Mouse (Mus musculus): Measurements from ENCODE around the gene Gin1. TPM values are rescaled to one million over a fixed set of nuclear protein-coding genes. Genes with fewer than 3 reads are reported as not detected.

Gin1 gene
- polyA plus RNA-seq, 1 experiment from 2014 or later, result 17.0 TPM

DNA sequence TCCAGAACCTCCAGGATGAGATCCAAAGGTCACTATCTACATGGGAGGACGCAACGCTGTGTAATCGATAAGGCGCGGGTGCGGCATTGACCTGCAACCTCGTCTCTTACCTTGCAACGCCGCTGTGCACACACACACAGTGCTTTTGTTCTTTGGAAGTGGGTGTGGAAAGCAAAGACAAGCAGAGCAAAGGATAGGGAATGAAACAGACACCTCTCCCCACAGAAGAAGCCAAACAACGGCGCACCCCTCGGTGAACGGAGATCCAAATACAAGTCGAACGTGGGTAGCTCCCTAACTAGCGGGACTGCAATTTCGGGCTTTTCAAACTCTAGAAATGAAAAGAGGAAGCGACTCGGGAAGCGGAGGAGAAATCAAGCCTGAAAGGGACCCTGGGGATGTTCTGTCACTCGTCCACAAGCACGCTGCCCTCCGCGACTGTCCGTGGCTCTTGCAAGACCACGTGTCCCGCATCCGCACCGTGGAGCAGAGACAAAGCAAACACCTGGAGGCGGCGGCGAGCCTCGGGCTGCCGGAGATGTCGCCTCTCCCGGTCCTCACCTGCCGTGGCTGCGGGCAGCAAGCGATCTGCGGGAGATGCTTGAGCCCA lies 573 bp upstream of the Gin1 start:
- peak overlapping the region; percentile 71 for H3K4me2 ChIP-seq (ENCODE audit: low read length)
- peak overlapping the region; percentile 97 for H3K9ac ChIP-seq (ENCODE audit: low read length)
- peaks cover 0 to 15% of the 10 kb centered on the region in 2 experiments; a peak in 3 of 4 replicates for H3K4me1 ChIP-seq (ENCODE audit: control insufficient read depth in 2 of 2, insufficient read depth in 2 of 2, low read length in 2 of 2)
- no peaks in the 10 kb centered on the region for H3K36me3 ChIP-seq (ENCODE audit: control insufficient read depth, insufficient read depth, low read length)
- peak; percentile 27 for ATAC-seq (ENCODE audit: insufficient number of reproducible peaks, insufficient read depth, low FRiP score, low read depth)
- no peaks in the 10 kb centered on the region for H3K9me3 ChIP-seq (ENCODE audit: control insufficient read depth, low read length)
- peak overlapping the region; percentile 84 to 87 for H3K27ac ChIP-seq (replicated peaks in 1 of 2; ENCODE audit: control insufficient read depth in 1 of 2, insufficient read depth in 1 of 2, low read depth in 2 of 2, low read length in 2 of 2)
- under 1% methylated on average over 40 of the region's 40 CpGs for WGBS
- H3K4me3 ChIP-seq (ENCODE audit: control insufficient read depth in 1 of 2, insufficient read depth in 1 of 2, low read depth in 1 of 2, low read length in 2 of 2), result peak overlapping the region; percentile 90 to 96
- H3K27me3 ChIP-seq (ENCODE audit: control insufficient read depth, insufficient read depth, low read length), result no peaks in the 10 kb centered on the region

DNA sequence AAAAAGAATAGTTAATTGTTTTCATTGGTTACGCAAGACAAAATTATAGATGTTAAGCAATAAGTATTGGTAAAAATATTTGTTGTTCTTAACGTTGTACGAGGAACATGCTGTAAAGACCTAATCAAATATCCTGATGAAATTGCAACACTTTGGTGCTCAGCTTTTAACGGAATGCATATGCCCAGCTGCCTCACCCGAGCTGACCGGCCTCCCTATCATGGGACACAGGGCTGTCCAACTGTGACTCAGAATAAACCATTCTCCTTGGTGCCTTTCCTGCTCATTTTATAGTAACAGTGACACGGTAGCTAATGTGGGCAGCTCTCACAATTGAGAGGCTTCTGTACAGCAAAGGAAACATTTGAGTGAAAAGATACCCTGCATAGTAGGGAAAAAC lies 1.1 kb downstream of the Gin1 start:
- Histone ChIP-seq H3K4me2 (ENCODE audit: low read length) (peak overlapping the region; percentile 75), H3K27me3 (ENCODE audit: control insufficient read depth, insufficient read depth, low read length) (no peaks in the 10 kb centered on the region), H3K27ac (replicated peaks in 1 of 2; ENCODE audit: control insufficient read depth in 1 of 2, insufficient read depth in 1 of 2, low read depth in 2 of 2, low read length in 2 of 2) (0 out of 4 replicates have a peak overlapping the region, but pooled peaks of 1 of the 2 experiments have one; percentile 20), H3K36me3 (ENCODE audit: control insufficient read depth, insufficient read depth, low read length) (peaks cover 8% of the 10 kb centered on the region; the same call in 1 of the 2 replicates), H3K4me1 (ENCODE audit: control insufficient read depth in 2 of 2, insufficient read depth in 2 of 2, low read length in 2 of 2) (peaks cover 0 to 13% of the 10 kb centered on the region in 2 experiments; a peak in 3 of 4 replicates), H3K9ac (ENCODE audit: low read length) (peak overlapping the region; percentile 97), H3K9me3 (ENCODE audit: control insufficient read depth, low read length) (no peaks in the 10 kb centered on the region), H3K4me3 (ENCODE audit: control insufficient read depth in 1 of 2, insufficient read depth in 1 of 2, low read depth in 1 of 2, low read length in 2 of 2) (peak overlapping the region in 1 of 2 experiments; percentile 90; a peak in 2 of 4 replicates)
- no peak for ATAC-seq (ENCODE audit: insufficient number of reproducible peaks, insufficient read depth, low FRiP score, low read depth)
- WGBS, result 52% methylated on average over 7 of the region's 7 CpGs

DNA sequence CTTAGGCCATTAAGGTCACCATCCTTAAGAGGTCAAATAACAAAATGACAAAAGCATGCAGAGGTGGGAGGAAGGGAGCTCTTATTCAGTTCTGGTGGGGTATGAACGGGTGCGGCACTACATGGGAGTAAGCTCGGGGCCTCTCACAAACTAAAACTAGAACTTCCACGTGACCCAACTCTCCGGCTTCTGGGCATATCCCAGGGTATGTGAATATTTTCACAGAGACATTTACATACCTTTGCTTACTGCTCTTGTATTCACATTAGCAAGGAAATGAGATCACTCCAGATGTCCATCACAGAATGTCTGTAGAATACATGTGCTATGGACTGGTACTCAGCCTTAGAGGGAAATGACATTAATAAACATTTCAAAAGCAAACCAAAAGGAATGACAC lies 1.8 kb downstream of the Gin1 start:
- H3K9me3 ChIP-seq (ENCODE audit: control insufficient read depth, low read length), result no peaks in the 10 kb centered on the region

DNA sequence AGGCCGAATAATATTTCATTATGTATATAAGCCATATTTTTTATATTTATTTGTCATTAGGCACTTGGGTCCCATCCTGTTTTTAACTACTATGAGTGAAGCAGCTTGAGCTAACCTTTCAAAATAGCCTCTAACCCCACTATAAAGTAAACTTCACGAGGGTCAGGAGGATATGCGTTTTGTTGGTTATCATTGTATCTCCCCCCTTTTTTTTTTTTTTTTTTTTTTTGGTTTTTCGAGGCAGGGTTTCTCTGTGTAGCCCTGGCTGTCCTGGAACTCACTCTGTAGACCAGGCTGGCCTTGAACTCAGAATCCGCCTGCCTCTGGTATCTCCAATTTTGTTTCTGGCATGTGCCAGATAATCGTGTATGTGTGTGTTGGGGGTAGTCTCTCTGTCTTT lies 3.4 kb downstream of the Gin1 start:
- Histone ChIP-seq H3K36me3 (ENCODE audit: control insufficient read depth, insufficient read depth, low read length) (peaks cover 15% of the 10 kb centered on the region; the same call in 1 of the 2 replicates), H3K9ac (ENCODE audit: low read length) (no peak overlapping the region), H3K4me3 (ENCODE audit: control insufficient read depth in 1 of 2, insufficient read depth in 1 of 2, low read depth in 1 of 2, low read length in 2 of 2) (no peak overlapping the region), H3K4me2 (ENCODE audit: low read length) (no peak overlapping the region), H3K27ac (replicated peaks in 1 of 2; ENCODE audit: control insufficient read depth in 1 of 2, insufficient read depth in 1 of 2, low read depth in 2 of 2, low read length in 2 of 2) (no peak overlapping the region), H3K4me1 (ENCODE audit: control insufficient read depth in 2 of 2, insufficient read depth in 2 of 2, low read length in 2 of 2) (no peaks in the 10 kb centered on the region; a peak in 1 of 4 replicates), H3K27me3 (ENCODE audit: control insufficient read depth, insufficient read depth, low read length) (no peaks in the 10 kb centered on the region), H3K9me3 (ENCODE audit: control insufficient read depth, low read length) (no peaks in the 10 kb centered on the region)
- WGBS, result 87% methylated on average over 6 of the region's 6 CpGs
- ATAC-seq (ENCODE audit: insufficient number of reproducible peaks, insufficient read depth, low FRiP score, low read depth), result no peak

More for the DNA sequence above, 1.8 kb downstream of the Gin1 start:
- Histone ChIP-seq H3K4me2 (ENCODE audit: low read length) (no peak overlapping the region), H3K9ac (ENCODE audit: low read length) (no peak overlapping the region), H3K27me3 (ENCODE audit: control insufficient read depth, insufficient read depth, low read length) (no peaks in the 10 kb centered on the region), H3K4me3 (ENCODE audit: control insufficient read depth in 1 of 2, insufficient read depth in 1 of 2, low read depth in 1 of 2, low read length in 2 of 2) (no peak overlapping the region), H3K36me3 (ENCODE audit: control insufficient read depth, insufficient read depth, low read length) (peaks cover 12% of the 10 kb centered on the region; the same call in 1 of the 2 replicates), H3K4me1 (ENCODE audit: control insufficient read depth in 2 of 2, insufficient read depth in 2 of 2, low read length in 2 of 2) (peaks cover 0 to 12% of the 10 kb centered on the region in 2 experiments; a peak in 3 of 4 replicates), H3K27ac (replicated peaks in 1 of 2; ENCODE audit: control insufficient read depth in 1 of 2, insufficient read depth in 1 of 2, low read depth in 2 of 2, low read length in 2 of 2) (no peak overlapping the region)
- 91% methylated on average over 5 of the region's 5 CpGs for WGBS
- ATAC-seq (ENCODE audit: insufficient number of reproducible peaks, insufficient read depth, low FRiP score, low read depth), result no peak

DNA sequence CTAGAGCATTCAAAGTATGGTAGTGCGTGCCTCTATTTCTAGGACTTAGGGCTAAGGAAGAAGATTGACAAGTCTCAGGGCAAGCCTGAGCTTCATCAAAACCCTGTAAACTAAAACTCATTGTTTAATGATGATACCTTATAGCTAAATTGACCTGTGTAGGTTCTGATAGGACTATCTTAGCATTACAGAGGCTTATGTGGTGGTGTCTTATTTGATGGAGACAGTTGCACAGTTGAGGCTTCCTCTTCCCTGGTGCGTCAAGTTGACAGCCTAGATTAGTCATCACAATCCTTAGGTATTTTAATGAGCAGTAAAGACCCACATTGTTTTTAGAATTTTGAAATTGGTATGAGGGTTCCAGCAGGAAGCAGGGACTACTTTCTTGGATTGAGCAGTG lies 4.0 kb downstream of the Gin1 start:
- Histone ChIP-seq H3K36me3 (ENCODE audit: control insufficient read depth, insufficient read depth, low read length) (peaks cover 15% of the 10 kb centered on the region; the same call in 1 of the 2 replicates), H3K27ac (replicated peaks in 1 of 2; ENCODE audit: control insufficient read depth in 1 of 2, insufficient read depth in 1 of 2, low read depth in 2 of 2, low read length in 2 of 2) (no peak overlapping the region), H3K9ac (ENCODE audit: low read length) (no peak overlapping the region), H3K4me1 (ENCODE audit: control insufficient read depth in 2 of 2, insufficient read depth in 2 of 2, low read length in 2 of 2) (no peaks in the 10 kb centered on the region; a peak in 1 of 4 replicates), H3K4me2 (ENCODE audit: low read length) (no peak overlapping the region), H3K27me3 (ENCODE audit: control insufficient read depth, insufficient read depth, low read length) (no peaks in the 10 kb centered on the region), H3K4me3 (ENCODE audit: control insufficient read depth in 1 of 2, insufficient read depth in 1 of 2, low read depth in 1 of 2, low read length in 2 of 2) (no peak overlapping the region), H3K9me3 (ENCODE audit: control insufficient read depth, low read length) (no peaks in the 10 kb centered on the region)
- ATAC-seq (ENCODE audit: insufficient number of reproducible peaks, insufficient read depth, low FRiP score, low read depth), result no peak
- 87% methylated on average over 2 of the region's 2 CpGs for WGBS

DNA sequence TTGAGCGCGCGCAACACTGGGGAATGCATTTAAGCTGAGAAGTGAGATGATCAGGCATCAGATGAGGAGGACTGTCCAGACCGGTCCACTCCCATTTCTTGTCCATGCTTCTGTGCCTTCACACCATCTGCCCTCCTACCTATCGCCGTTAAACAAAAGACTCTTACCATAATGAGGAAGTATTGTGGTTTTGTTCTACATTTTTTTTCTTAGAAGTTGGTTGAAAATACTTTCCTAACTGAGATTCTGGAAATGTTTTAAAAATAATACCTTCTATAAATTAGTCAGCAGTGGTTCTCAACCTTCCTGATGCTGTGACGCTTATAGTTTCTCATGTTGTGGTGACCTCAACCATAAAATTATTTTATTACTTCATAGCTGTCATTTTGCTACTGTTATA lies 11.7 kb downstream of the Gin1 start:
- no peak for ATAC-seq (ENCODE audit: insufficient number of reproducible peaks, insufficient read depth, low FRiP score, low read depth)
- Histone ChIP-seq H3K27ac (replicated peaks in 1 of 2; ENCODE audit: control insufficient read depth in 1 of 2, insufficient read depth in 1 of 2, low read depth in 2 of 2, low read length in 2 of 2) (no peak overlapping the region), H3K9me3 (ENCODE audit: control insufficient read depth, low read length) (no peaks in the 10 kb centered on the region), H3K4me3 (ENCODE audit: control insufficient read depth in 1 of 2, insufficient read depth in 1 of 2, low read depth in 1 of 2, low read length in 2 of 2) (no peak overlapping the region), H3K9ac (ENCODE audit: low read length) (no peak overlapping the region), H3K36me3 (ENCODE audit: control insufficient read depth, insufficient read depth, low read length) (peaks cover 14% of the 10 kb centered on the region; the same call in 1 of the 2 replicates), H3K27me3 (ENCODE audit: control insufficient read depth, insufficient read depth, low read length) (no peaks in the 10 kb centered on the region), H3K4me2 (ENCODE audit: low read length) (no peak overlapping the region), H3K4me1 (ENCODE audit: control insufficient read depth in 2 of 2, insufficient read depth in 2 of 2, low read length in 2 of 2) (no peaks in the 10 kb centered on the region)
- 90% methylated on average over 7 of the region's 7 CpGs for WGBS

DNA sequence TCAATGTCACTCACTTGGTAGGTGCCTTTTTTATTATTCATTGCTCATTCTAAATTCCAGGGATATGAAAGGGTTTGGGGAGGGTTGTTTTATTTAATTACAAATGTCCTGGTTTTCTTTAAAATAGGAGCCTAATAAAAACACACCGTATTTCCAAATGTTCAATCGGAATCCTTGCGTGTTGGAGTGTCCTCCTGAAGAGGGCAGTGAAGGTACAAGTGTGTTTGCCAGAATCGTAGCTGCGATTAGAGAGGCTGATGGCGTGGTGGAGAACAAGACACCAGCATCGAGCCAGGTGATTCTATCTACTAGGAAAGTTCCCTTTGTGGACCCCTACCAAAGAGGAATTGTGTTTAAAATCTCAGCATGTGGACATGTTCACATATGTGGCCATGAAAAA lies 15.0 kb downstream of the Gin1 start:
- Histone ChIP-seq H3K4me1 (ENCODE audit: control insufficient read depth in 2 of 2, insufficient read depth in 2 of 2, low read length in 2 of 2) (0 out of 4 replicates have a peak, but pooled peaks cover 0 to 3% of the 10 kb centered on the region in 2 experiments), H3K36me3 (ENCODE audit: control insufficient read depth, insufficient read depth, low read length) (0 out of 2 replicates have a peak, but pooled peaks cover 12% of the 10 kb centered on the region), H3K4me3 (ENCODE audit: control insufficient read depth in 1 of 2, insufficient read depth in 1 of 2, low read depth in 1 of 2, low read length in 2 of 2) (no peak overlapping the region), H3K27ac (replicated peaks in 1 of 2; ENCODE audit: control insufficient read depth in 1 of 2, insufficient read depth in 1 of 2, low read depth in 2 of 2, low read length in 2 of 2) (no peak overlapping the region), H3K9me3 (ENCODE audit: control insufficient read depth, low read length) (no peaks in the 10 kb centered on the region), H3K4me2 (ENCODE audit: low read length) (no peak overlapping the region), H3K9ac (ENCODE audit: low read length) (no peak overlapping the region), H3K27me3 (ENCODE audit: control insufficient read depth, insufficient read depth, low read length) (no peaks in the 10 kb centered on the region)
- ATAC-seq (ENCODE audit: insufficient number of reproducible peaks, insufficient read depth, low FRiP score, low read depth), result no peak
- WGBS, result 65% methylated on average over 7 of the region's 7 CpGs

All from heart, embryonic 14.5 days (tissue).